Mouse (Mus musculus) lung, postnatal 0 days (tissue): ENCODE data around the gene Zswim7. TPM values are rescaled to one million over a fixed set of nuclear protein-coding genes. Genes with fewer than 3 reads are reported as not detected.

Experiments
- ATAC-seq: fragments of 200-750 bp; cut with Nextera tagmentation; 2 replicates; pipeline ENCODE4 v1.8.0; 2017; ENCODE audit warnings: moderate library complexity
- DNase-seq: peaks from one replicate; pipeline ENCODE4 v3.0.0-alpha.2; 2016; ENCODE audit warnings: low spot score
- H3K27ac ChIP-seq: fragments of 300-500 bp; sonication (generic); 2 replicates; pipeline ENCODE4 v1.5.1; 2014; ENCODE audit warnings: antibody characterized with exemption, mild to moderate bottlenecking, low read length, mixed read lengths
- H3K27me3 ChIP-seq: fragments of 300-500 bp; sonication (generic); replicated peaks from 2 replicates; pipeline ENCODE4 v1.6.1; 2014; ENCODE audit warnings: low read length, mixed read lengths; ENCODE audit not compliant: insufficient read depth
- H3K36me3 ChIP-seq: fragments of 300-500 bp; sonication (generic); 2 replicates; pipeline ENCODE4 v1.6.1; 2014; ENCODE audit warnings: low read length, mixed read lengths; ENCODE audit not compliant: insufficient read depth
- H3K4me1 ChIP-seq: fragments of 300-500 bp; sonication (generic); 2 replicates; pipeline ENCODE4 v1.6.1; 2014; ENCODE audit warnings: antibody characterized with exemption, low read depth, low read length, mixed read lengths; ENCODE audit not compliant: insufficient read depth
- H3K4me2 ChIP-seq: fragments of 300-500 bp; sonication (generic); replicated peaks from 2 replicates; pipeline ENCODE4 v1.6.1; 2014; ENCODE audit warnings: low read depth, mild to moderate bottlenecking, low read length, moderate library complexity, mixed read lengths
- H3K4me3 ChIP-seq: fragments of 300-500 bp; sonication (generic); 2 replicates; pipeline ENCODE4 v1.5.1; 2014; ENCODE audit warnings: low read depth, low read length
- H3K9ac ChIP-seq: fragments of 300-500 bp; sonication (generic); replicated peaks from 2 replicates; pipeline ENCODE4 v1.6.1; 2014; ENCODE audit warnings: low read depth, mild to moderate bottlenecking
- H3K9me3 ChIP-seq: fragments of 300-500 bp; sonication (generic); 2 replicates; pipeline ENCODE4 v1.6.1; 2016; ENCODE audit warnings: low read length, mixed read lengths
- CTCF ChIP-seq: IDR thresholded peaks from 2 replicates; pipeline ENCODE4 v1.5.1; 2016; ENCODE audit warnings: antibody characterized with exemption, mild to moderate bottlenecking
- EP300 ChIP-seq: IDR thresholded peaks from 2 replicates; pipeline ENCODE4 v1.6.1; 2016; ENCODE audit warnings: antibody characterized with exemption, mild to moderate bottlenecking, control low read depth
- WGBS: fragments of 180-500 bp; shearing (Covaris S2); extraction: QIAGEN DNeasy Blood & Tissue Kit; methylation state at CpG from one replicate; pipeline ENCODE4 v1.1.7; 2014; 5-methylcytosine and 5-hydroxymethylcytosine counted together
- polyA plus RNA-seq: library from polyadenylated mRNA; unstranded; fragments of >200 nt; fragmentation: Nextera tagmentation; extraction: Ambion mirVana; gene quantifications from 2 replicates; pipeline ENCODE4 v1.2.1, GENCODE M21; 2015

Zswim7 gene
- polyA plus RNA-seq, 1 experiment from 2014 or later: 20.9 TPM

- DNase-seq: peak; percentile 84
- 5% methylated on average over 5 of the region's 5 CpGs for whole genome bisulfite sequencing
- no peaks in the 10 kb centered on the region for H3K27me3 ChIP-seq
- H3K9ac ChIP-seq: no peak overlapping the region
- TF ChIP-seq EP300 (no peak), CTCF (peak; percentile 88)
- peak; percentile 22 for ATAC-seq
- H3K4me1 ChIP-seq: peaks cover 4% of the 10 kb centered on the region; the same call in 1 of the 2 replicates
- H3K9me3 ChIP-seq: no peaks in the 10 kb centered on the region
- no peak overlapping the region for H3K4me2 ChIP-seq
- H3K4me3 ChIP-seq: no peak overlapping the region
- no peaks in the 10 kb centered on the region for H3K36me3 ChIP-seq
- no peak overlapping the region for H3K27ac ChIP-seq
These were observed 3.1 kb downstream of the Zswim7 start for GRCm38 (mm10) chr11:62278027-62278426.

- no peaks in the 10 kb centered on the region for H3K27me3 ChIP-seq
- 35% methylated on average over 8 of the region's 8 CpGs for whole genome bisulfite sequencing
- no peak overlapping the region for H3K4me2 ChIP-seq
- H3K36me3 ChIP-seq: no peaks in the 10 kb centered on the region
- TF ChIP-seq EP300 (no peak), CTCF (peak; percentile 12; the same call in 1 of the 2 replicates)
- H3K9ac ChIP-seq: no peak overlapping the region
- H3K9me3 ChIP-seq: no peaks in the 10 kb centered on the region
- no peak for DNase-seq
- ATAC-seq: no peak
- H3K4me1 ChIP-seq: peaks cover 3% of the 10 kb centered on the region; the same call in 1 of the 2 replicates
- H3K27ac ChIP-seq: no peak overlapping the region
- no peak overlapping the region for H3K4me3 ChIP-seq
These were observed 4.1 kb downstream of the Zswim7 start for GRCm38 (mm10) chr11:62277086-62277485.

GRCm38 (mm10) chr11:62270851-62271250 is 10.3 kb downstream of the Zswim7 start:
- 43% methylated on average over 5 of the region's 5 CpGs for WGBS
- H3K4me2 ChIP-seq: no peak overlapping the region
- no peaks in the 10 kb centered on the region for H3K27me3 ChIP-seq
- no peaks in the 10 kb centered on the region for H3K36me3 ChIP-seq
- H3K4me1 ChIP-seq: no peaks in the 10 kb centered on the region
- no peak overlapping the region for H3K9ac ChIP-seq
- no peak overlapping the region for H3K27ac ChIP-seq
- TF ChIP-seq CTCF (no peak), EP300 (no peak)
- ATAC-seq (no peak), DNase-seq (no peak)
- H3K9me3 ChIP-seq: no peaks in the 10 kb centered on the region
- no peak overlapping the region for H3K4me3 ChIP-seq

- ATAC-seq: no peak
- H3K4me1 ChIP-seq: no peaks in the 10 kb centered on the region
- H3K9ac ChIP-seq: no peak overlapping the region
- no peaks in the 10 kb centered on the region for H3K9me3 ChIP-seq
- 65% methylated on average over 12 of the region's 12 CpGs for WGBS
- DNase-seq: no peak
- H3K27ac ChIP-seq: no peak overlapping the region
- H3K4me2 ChIP-seq: no peak overlapping the region
- H3K4me3 ChIP-seq: no peak overlapping the region
- no peaks in the 10 kb centered on the region for H3K36me3 ChIP-seq
- no peaks in the 10 kb centered on the region for H3K27me3 ChIP-seq
- no peak for TF ChIP-seq CTCF
- no peak for TF ChIP-seq EP300
These were observed 12.1 kb downstream of the Zswim7 start for GRCm38 (mm10) chr11:62269097-62269496.

GRCm38 (mm10) chr11:62268381-62268780 is 12.8 kb downstream of the Zswim7 start:
- TF ChIP-seq CTCF (no peak), EP300 (no peak)
- Histone ChIP-seq H3K36me3 (no peaks in the 10 kb centered on the region), H3K4me2 (no peak overlapping the region), H3K27ac (no peak overlapping the region), H3K9ac (no peak overlapping the region), H3K4me3 (no peak overlapping the region), H3K9me3 (no peaks in the 10 kb centered on the region), H3K4me1 (no peaks in the 10 kb centered on the region), H3K27me3 (no peaks in the 10 kb centered on the region)
- WGBS: 57% methylated on average over 8 of the region's 8 CpGs
- ATAC-seq (no peak), DNase-seq (no peak)

- Histone ChIP-seq H3K4me3 (no peak overlapping the region), H3K9ac (no peak overlapping the region), H3K27me3 (no peaks in the 10 kb centered on the region), H3K4me2 (no peak overlapping the region), H3K36me3 (no peaks in the 10 kb centered on the region), H3K27ac (no peak overlapping the region), H3K9me3 (no peaks in the 10 kb centered on the region), H3K4me1 (no peaks in the 10 kb centered on the region)
- DNase-seq: no peak
- ATAC-seq: no peak
- WGBS: 50% methylated on average over 17 of the region's 17 CpGs
- no peak for TF ChIP-seq CTCF
- TF ChIP-seq EP300: no peak
These were observed 14.5 kb downstream of the Zswim7 start for GRCm38 (mm10) chr11:62266466-62267214.
